Mouse (Mus musculus): Measurements from ENCODE around the gene Rps23.

Gene Rps23

GRCm38 (mm10) chr13:90933256-90933655 is 10.5 kb downstream of the Rps23 start:
- DNase-seq (ENCODE audit: low read depth): no peak

- DNase-seq (ENCODE audit: low read depth): no peak
Observed at GRCm38 (mm10) chr13:90935852-90936251, 13.1 kb downstream of the Rps23 start.

- peak; percentile 80 for DNase-seq (ENCODE audit: low read depth)
Observed at GRCm38 (mm10) chr13:90939192-90939591, 16.4 kb downstream of the Rps23 start.

GRCm38 (mm10) chr13:90939600-90939999 is 16.8 kb downstream of the Rps23 start:
- DNase-seq (ENCODE audit: low read depth): no peak

- no peak for DNase-seq (ENCODE audit: low read depth)
Observed at GRCm38 (mm10) chr13:90958894-90959293, 36.1 kb downstream of the Rps23 start.

GRCm38 (mm10) chr13:90960591-90960990 is 37.8 kb downstream of the Rps23 start:
- DNase-seq (ENCODE audit: low read depth): no peak

GRCm38 (mm10) chr13:90962836-90963760 is 40.3 kb downstream of the Rps23 start:
- no peak for DNase-seq (ENCODE audit: low read depth)

- DNase-seq (ENCODE audit: low read depth): no peak
Observed at GRCm38 (mm10) chr13:90964511-90964910, 41.8 kb downstream of the Rps23 start.

- DNase-seq (ENCODE audit: low read depth): no peak
Observed at GRCm38 (mm10) chr13:90965996-90966395, 43.2 kb downstream of the Rps23 start.

GRCm38 (mm10) chr13:90967422-90967821 is 44.7 kb downstream of the Rps23 start:
- peak; percentile 37 for DNase-seq (ENCODE audit: low read depth)

GRCm38 (mm10) chr13:90968940-90969339 is 46.2 kb downstream of the Rps23 start:
- DNase-seq (ENCODE audit: low read depth): no peak

GRCm38 (mm10) chr13:90970259-90971017 is 47.7 kb downstream of the Rps23 start:
- peak; percentile 23 for DNase-seq (ENCODE audit: low read depth)

GRCm38 (mm10) chr13:90973409-90973808 is 50.7 kb downstream of the Rps23 start:
- no peak for DNase-seq (ENCODE audit: low read depth)

Measured in c-Kit-positive CD71-positive TER-119-negative erythroid progenitor cells, embryonic 14.5 days (primary cell).